Mouse (Mus musculus): Measurements from ENCODE around the gene Ada.

Gene Ada

GRCm38 (mm10) chr2:163749647-163750611 lies at the start of gene Ada:
Gene Ada (minus strand): TSS chr2:163750239.
- H3K36me3 ChIP-seq (ENCODE audit: control insufficient read depth, insufficient read depth, low read length, poor library complexity, severe bottlenecking): no peaks in the 10 kb centered on the region
- H3K27me3 ChIP-seq (ENCODE audit: control insufficient read depth, insufficient read depth, low read length, poor library complexity, severe bottlenecking): no peaks in the 10 kb centered on the region
- peak; percentile 61 for DNase-seq (ENCODE audit: low read depth, low spot score)

GRCm38 (mm10) chr2:163798411-163798810 lies 48.4 kb upstream of the Ada start:
- H3K27me3 ChIP-seq (ENCODE audit: control insufficient read depth, insufficient read depth, low read length, poor library complexity, severe bottlenecking): no peaks in the 10 kb centered on the region
- H3K36me3 ChIP-seq (ENCODE audit: control insufficient read depth, insufficient read depth, low read length, poor library complexity, severe bottlenecking): no peaks in the 10 kb centered on the region
- no peak for DNase-seq (ENCODE audit: low read depth, low spot score)

- H3K27me3 ChIP-seq (ENCODE audit: control insufficient read depth, insufficient read depth, low read length, poor library complexity, severe bottlenecking): no peaks in the 10 kb centered on the region
- no peaks in the 10 kb centered on the region for H3K36me3 ChIP-seq (ENCODE audit: control insufficient read depth, insufficient read depth, low read length, poor library complexity, severe bottlenecking)
- peak; percentile 57 for DNase-seq (ENCODE audit: low read depth, low spot score)
Measured at GRCm38 (mm10) chr2:163788484-163788883, 38.4 kb upstream of the Ada start.

- Histone ChIP-seq H3K36me3 (ENCODE audit: control insufficient read depth, insufficient read depth, low read length, poor library complexity, severe bottlenecking) (no peaks in the 10 kb centered on the region), H3K27me3 (ENCODE audit: control insufficient read depth, insufficient read depth, low read length, poor library complexity, severe bottlenecking) (no peaks in the 10 kb centered on the region)
- DNase-seq (ENCODE audit: low read depth, low spot score): peak; percentile 83
Measured at GRCm38 (mm10) chr2:163787709-163788108, 37.7 kb upstream of the Ada start.

DNA sequence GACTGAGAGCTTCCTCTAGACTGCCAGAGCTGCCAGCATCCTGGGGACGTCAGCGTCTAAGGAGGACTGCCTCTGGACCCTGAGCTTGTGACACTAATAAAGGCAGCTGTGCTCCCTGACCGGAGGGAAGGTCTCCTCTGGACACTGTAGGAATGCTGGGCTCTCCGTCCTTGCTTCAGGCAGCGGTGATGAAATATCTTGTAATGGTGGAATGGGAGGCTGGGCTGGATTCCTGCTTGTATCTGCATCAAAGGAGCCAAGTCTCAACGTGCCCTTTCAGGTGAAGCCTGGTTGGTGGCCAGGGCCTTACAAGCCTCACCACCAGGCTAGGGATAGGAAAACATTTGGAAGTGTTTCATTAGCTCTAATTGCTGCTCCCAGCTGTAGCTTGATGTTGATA lies 37.0 kb upstream of the Ada start:
- no peak for DNase-seq (ENCODE audit: low read depth, low spot score)
- H3K36me3 ChIP-seq (ENCODE audit: control insufficient read depth, insufficient read depth, low read length, poor library complexity, severe bottlenecking): no peaks in the 10 kb centered on the region
- no peaks in the 10 kb centered on the region for H3K27me3 ChIP-seq (ENCODE audit: control insufficient read depth, insufficient read depth, low read length, poor library complexity, severe bottlenecking)

DNA sequence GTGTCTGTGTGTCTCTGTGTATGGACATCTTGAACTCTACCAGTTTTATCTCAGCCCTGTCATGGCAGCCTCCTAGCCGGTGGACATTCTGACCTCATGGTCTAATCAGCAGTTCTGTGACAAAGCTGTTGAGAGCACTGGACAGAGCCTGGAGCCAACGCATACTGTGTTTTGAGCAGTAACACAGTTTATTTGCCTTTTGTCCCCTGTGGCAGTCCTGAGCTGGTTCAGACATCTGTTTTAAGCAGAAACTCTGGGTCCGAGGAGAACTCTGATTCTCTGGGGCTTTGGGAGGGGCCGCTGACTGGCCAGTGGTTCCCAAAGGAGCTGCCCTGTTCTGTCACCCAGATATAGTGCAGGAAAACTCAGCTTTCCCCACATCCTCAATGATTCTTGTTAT lies 33.9 kb upstream of the Ada start:
- no peak for DNase-seq (ENCODE audit: low read depth, low spot score)
- no peaks in the 10 kb centered on the region for H3K27me3 ChIP-seq (ENCODE audit: control insufficient read depth, insufficient read depth, low read length, poor library complexity, severe bottlenecking)

GRCm38 (mm10) chr2:163783368-163783767 lies 33.3 kb upstream of the Ada start:
- H3K27me3 ChIP-seq (ENCODE audit: control insufficient read depth, insufficient read depth, low read length, poor library complexity, severe bottlenecking): no peaks in the 10 kb centered on the region
- H3K36me3 ChIP-seq (ENCODE audit: control insufficient read depth, insufficient read depth, low read length, poor library complexity, severe bottlenecking): no peaks in the 10 kb centered on the region
- DNase-seq (ENCODE audit: low read depth, low spot score): no peak

More for the DNA sequence above, 33.9 kb upstream of the Ada start:
- no peaks in the 10 kb centered on the region for H3K36me3 ChIP-seq (ENCODE audit: control insufficient read depth, insufficient read depth, low read length, poor library complexity, severe bottlenecking)

- H3K36me3 ChIP-seq (ENCODE audit: control insufficient read depth, insufficient read depth, low read length, poor library complexity, severe bottlenecking): no peaks in the 10 kb centered on the region
- DNase-seq (ENCODE audit: low read depth, low spot score): no peak
- no peaks in the 10 kb centered on the region for H3K27me3 ChIP-seq (ENCODE audit: control insufficient read depth, insufficient read depth, low read length, poor library complexity, severe bottlenecking)
Measured at GRCm38 (mm10) chr2:163778896-163779295, 28.9 kb upstream of the Ada start.

DNA sequence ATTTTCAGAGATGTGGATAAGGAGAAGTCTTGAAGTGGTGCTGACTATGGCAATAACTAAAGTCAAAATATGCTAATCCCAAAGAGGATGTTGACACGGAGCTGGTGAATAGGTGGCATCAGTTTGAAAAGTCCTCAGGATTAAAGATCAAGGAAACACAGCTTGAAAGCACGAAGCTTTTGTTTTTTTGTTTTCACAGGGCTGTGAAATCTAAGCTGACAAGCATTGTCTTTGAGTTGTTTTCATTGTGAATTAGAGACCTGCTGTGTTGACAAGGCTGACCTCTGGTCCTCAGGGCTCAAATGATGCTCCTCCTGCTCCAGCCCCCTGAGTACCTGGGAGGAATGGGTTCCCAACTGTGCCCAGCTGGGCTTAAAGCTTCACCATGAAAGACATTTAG lies 27.0 kb upstream of the Ada start:
- H3K27me3 ChIP-seq (ENCODE audit: control insufficient read depth, insufficient read depth, low read length, poor library complexity, severe bottlenecking): no peaks in the 10 kb centered on the region
- H3K36me3 ChIP-seq (ENCODE audit: control insufficient read depth, insufficient read depth, low read length, poor library complexity, severe bottlenecking): no peaks in the 10 kb centered on the region
- DNase-seq (ENCODE audit: low read depth, low spot score): no peak

- Histone ChIP-seq H3K27me3 (ENCODE audit: control insufficient read depth, insufficient read depth, low read length, poor library complexity, severe bottlenecking) (no peaks in the 10 kb centered on the region), H3K36me3 (ENCODE audit: control insufficient read depth, insufficient read depth, low read length, poor library complexity, severe bottlenecking) (no peaks in the 10 kb centered on the region)
- no peak for DNase-seq (ENCODE audit: low read depth, low spot score)
Measured at GRCm38 (mm10) chr2:163776661-163777060, 26.6 kb upstream of the Ada start.

- no peaks in the 10 kb centered on the region for H3K27me3 ChIP-seq (ENCODE audit: control insufficient read depth, insufficient read depth, low read length, poor library complexity, severe bottlenecking)
- no peak for DNase-seq (ENCODE audit: low read depth, low spot score)
- no peaks in the 10 kb centered on the region for H3K36me3 ChIP-seq (ENCODE audit: control insufficient read depth, insufficient read depth, low read length, poor library complexity, severe bottlenecking)
Measured at GRCm38 (mm10) chr2:163770731-163771130, 20.7 kb upstream of the Ada start.

- no peak for DNase-seq (ENCODE audit: low read depth, low spot score)
- Histone ChIP-seq H3K27me3 (ENCODE audit: control insufficient read depth, insufficient read depth, low read length, poor library complexity, severe bottlenecking) (no peaks in the 10 kb centered on the region), H3K36me3 (ENCODE audit: control insufficient read depth, insufficient read depth, low read length, poor library complexity, severe bottlenecking) (no peaks in the 10 kb centered on the region)
Measured at GRCm38 (mm10) chr2:163766890-163767289, 16.9 kb upstream of the Ada start.

DNA sequence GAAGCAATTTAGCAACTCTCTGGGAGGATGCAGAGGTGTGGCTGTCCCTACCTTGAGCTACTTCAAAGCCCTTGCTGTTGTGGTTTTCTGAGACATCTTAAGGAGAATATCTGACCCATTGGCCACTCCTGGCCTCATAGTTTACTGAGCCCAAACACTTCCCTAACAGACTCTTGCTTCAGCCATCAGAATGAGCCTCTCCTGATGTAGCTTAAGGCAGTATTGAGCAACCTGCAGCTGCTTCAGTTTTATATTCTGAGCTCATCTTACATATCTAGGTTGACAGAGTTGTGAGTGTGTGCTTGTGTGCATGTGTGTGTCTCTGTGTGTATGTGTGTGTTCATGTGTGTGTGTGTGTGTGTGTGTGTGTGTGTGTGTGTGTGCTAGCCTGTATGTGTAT lies 16.2 kb upstream of the Ada start:
- no peak for DNase-seq (ENCODE audit: low read depth, low spot score)
- H3K27me3 ChIP-seq (ENCODE audit: control insufficient read depth, insufficient read depth, low read length, poor library complexity, severe bottlenecking): no peaks in the 10 kb centered on the region
- no peaks in the 10 kb centered on the region for H3K36me3 ChIP-seq (ENCODE audit: control insufficient read depth, insufficient read depth, low read length, poor library complexity, severe bottlenecking)

- Histone ChIP-seq H3K27me3 (ENCODE audit: control insufficient read depth, insufficient read depth, low read length, poor library complexity, severe bottlenecking) (no peaks in the 10 kb centered on the region), H3K36me3 (ENCODE audit: control insufficient read depth, insufficient read depth, low read length, poor library complexity, severe bottlenecking) (no peaks in the 10 kb centered on the region)
- no peak for DNase-seq (ENCODE audit: low read depth, low spot score)
Measured at GRCm38 (mm10) chr2:163761402-163761801, 11.4 kb upstream of the Ada start.

GRCm38 (mm10) chr2:163760589-163760988 lies 10.6 kb upstream of the Ada start:
- no peak for DNase-seq (ENCODE audit: low read depth, low spot score)
- H3K27me3 ChIP-seq (ENCODE audit: control insufficient read depth, insufficient read depth, low read length, poor library complexity, severe bottlenecking): no peaks in the 10 kb centered on the region
- H3K36me3 ChIP-seq (ENCODE audit: control insufficient read depth, insufficient read depth, low read length, poor library complexity, severe bottlenecking): no peaks in the 10 kb centered on the region

All from splenic B cell, adult 2 months (primary cell).